Comparison of ENCODE assay signal across 22 mouse cellular contexts in genomic region chr7:120880770-120881169, GRCm38 (mm10). TPM values are rescaled to one million over a fixed set of nuclear protein-coding genes. Genes with fewer than 3 reads are reported as not detected.
A peak's percentile ranks its signal among the peaks of the same experiment; 100 is the strongest.
DNase-seq lines count a peak whose midpoint lies in the region; ATAC-seq and TF ChIP-seq lines count a peak whose summit lies in the region.
"Had no signal": no experiment of that assay in that cellular context is flagged by ENCODE, and none has a peak within 500 bp of the region (broad histone marks: within the 10 kb centered on the region; RNA-seq: fewer than 3 reads in every experiment).

No protein-coding gene starts in this region.

- no peak overlapping the region for H3ac ChIP-seq in myocyte (ENCODE audit: control insufficient read depth, insufficient read length)

- H3K79me2 ChIP-seq in MEL (ENCODE audit: control insufficient read depth, insufficient read depth, low read length, poor library complexity) (no peaks in the 10 kb centered on the region), myocyte (ENCODE audit: control insufficient read depth, insufficient read depth) (no peaks in the 10 kb centered on the region)

- ATAC-seq in liver, embryonic 14.5 days (ENCODE audit: insufficient read depth) = peak; percentile 61
- ATAC-seq: activated CD4-positive, CD25-positive, alpha-beta regulatory T cell, adult 4 months; forebrain, embryonic 15.5 days; hindbrain, postnatal 0 days; Patski had no signal

- no peaks in the 10 kb centered on the region for H3K9me3 ChIP-seq in MEL (replicated peaks; ENCODE audit: insufficient read depth, low read length)
- no peaks in the 10 kb centered on the region; the same call in 1 of the 2 replicates for H3K9me3 ChIP-seq in erythroblast, embryonic 14.5 days (ENCODE audit: control insufficient read depth, low read length)
- no peaks in the 10 kb centered on the region for H3K9me3 ChIP-seq in liver, embryonic 14.5 days (ENCODE audit: control insufficient read depth, low read length)
- H3K9me3 ChIP-seq: embryonic facial prominence, embryonic 13.5 days; forebrain, embryonic 15.5 days; heart, embryonic 15.5 days; hindbrain, embryonic 13.5 days had no signal

- H3K27me3 ChIP-seq in MEL (ENCODE audit: control insufficient read depth in 1 of 2, insufficient read depth in 2 of 2, low read length in 2 of 2) = no peaks in the 10 kb centered on the region
- no peaks in the 10 kb centered on the region for H3K27me3 ChIP-seq in erythroblast, embryonic 14.5 days (ENCODE audit: control insufficient read depth)
- no peaks in the 10 kb centered on the region for H3K27me3 ChIP-seq in liver, embryonic 14.5 days (ENCODE audit: control insufficient read depth, insufficient read depth, low read length)
- H3K27me3 ChIP-seq in myocyte (ENCODE audit: control insufficient read depth, insufficient read depth, insufficient read length) = no peaks in the 10 kb centered on the region
- H3K27me3 ChIP-seq: embryonic facial prominence, embryonic 13.5 days; forebrain, embryonic 15.5 days; heart, embryonic 15.5 days; hindbrain, embryonic 13.5 days; Patski had no signal

- WGBS in liver, embryonic 14.5 days (ENCODE audit: insufficient replicate concordance) = 90% methylated on average over 4 of the region's 4 CpGs

- TF ChIP-seq EP300 in MEL (IDR thresholded peaks at IDR 0.05; ENCODE audit: low read depth in 1 of 2, low read length in 2 of 2) = no peak
- TF ChIP-seq EP300 in liver, embryonic 14.5 days (IDR thresholded peaks at IDR 0.05; ENCODE audit: low read depth) = no peak

- no peak for TF ChIP-seq CTCF in MEL (IDR thresholded peaks at IDR 0.05 in 2 of 3, conservative IDR thresholded peaks at IDR 0.05 in 1 of 3; ENCODE audit: control insufficient read depth in 1 of 3, insufficient read depth in 1 of 3, low read depth in 2 of 3, low read length in 3 of 3, poor library complexity in 1 of 3, severe bottlenecking in 1 of 3)
- TF ChIP-seq CTCF in liver, embryonic 14.5 days (IDR thresholded peaks at IDR 0.05; ENCODE audit: low read depth) = no peak

- H3K27ac ChIP-seq in MEL (ENCODE audit: control insufficient read depth, low read depth, low read length) = peak overlapping the region; percentile 26; the same call in 1 of the 2 replicates
- H3K27ac ChIP-seq in liver, embryonic 14.5 days = peak overlapping the region; percentile 87
- H3K27ac ChIP-seq: embryonic facial prominence, embryonic 13.5 days; forebrain, embryonic 15.5 days; heart, adult 2 months; heart, embryonic 15.5 days; hindbrain, embryonic 13.5 days; hindbrain, postnatal 0 days had no signal

- TF ChIP-seq RAD21 in MEL (IDR thresholded peaks at IDR 0.05; ENCODE audit: low read depth, low read length) = no peak

- H3K4me2 ChIP-seq in liver, embryonic 14.5 days (ENCODE audit: low read depth) = peak overlapping the region; percentile 76
- H3K4me2 ChIP-seq in myocyte (ENCODE audit: low read depth) = no peak overlapping the region
- H3K4me2 ChIP-seq: embryonic facial prominence, embryonic 13.5 days; forebrain, embryonic 15.5 days; heart, embryonic 11.5 days; heart, embryonic 15.5 days; hindbrain, embryonic 13.5 days had no signal

- H3K36me3 ChIP-seq in MEL (ENCODE audit: control insufficient read depth in 1 of 2, insufficient read depth in 2 of 2, low read length in 2 of 2) = peaks cover 2 to 48% of the 10 kb centered on the region in 2 experiments
- H3K36me3 ChIP-seq in erythroblast, embryonic 14.5 days (ENCODE audit: control insufficient read depth) = peaks cover 99% of the 10 kb centered on the region
- peaks cover 71% of the 10 kb centered on the region for H3K36me3 ChIP-seq in liver, embryonic 14.5 days (replicated peaks; ENCODE audit: control insufficient read depth, insufficient read depth, low read depth)
- H3K36me3 ChIP-seq in myocyte (ENCODE audit: control insufficient read depth, insufficient read depth) = peaks cover 5% of the 10 kb centered on the region

- TF ChIP-seq POLR2A in MEL (IDR thresholded peaks at IDR 0.05; ENCODE audit: control insufficient read depth in 1 of 2, insufficient read depth in 1 of 2, low read depth in 1 of 2, low read length in 2 of 2, poor library complexity in 1 of 2) (no peak), myocyte (IDR thresholded peaks at IDR 0.05; ENCODE audit: insufficient read length, low read depth) (peak; percentile 40)

- H3K9ac ChIP-seq in MEL (ENCODE audit: control insufficient read depth, low read depth, low read length, poor library complexity, severe bottlenecking) = no peak overlapping the region
- peak overlapping the region; percentile 73 for H3K9ac ChIP-seq in liver, embryonic 14.5 days (replicated peaks)
- H3K9ac ChIP-seq: embryonic facial prominence, embryonic 13.5 days; forebrain, embryonic 15.5 days; heart, embryonic 15.5 days; hindbrain, embryonic 13.5 days had no signal

- H3K4me3 ChIP-seq in MEL (ENCODE audit: control insufficient read depth in 1 of 2, insufficient read depth in 1 of 2, low read depth in 2 of 2, low read length in 2 of 2) (no peak overlapping the region), myocyte (no peak overlapping the region)
- peak overlapping the region; percentile 72 for H3K4me3 ChIP-seq in erythroblast, embryonic 14.5 days (replicated peaks)
- peak overlapping the region; percentile 61 to 66 for H3K4me3 ChIP-seq in liver, embryonic 14.5 days (ENCODE audit: insufficient read depth in 1 of 2, low read depth in 2 of 2, low read length in 2 of 2)
- H3K4me3 ChIP-seq: embryonic facial prominence, embryonic 13.5 days; forebrain, embryonic 15.5 days; heart, adult 2 months; heart, embryonic 15.5 days; hindbrain, embryonic 13.5 days had no signal

- DNase-seq in MEL (ENCODE audit: low read depth, low spot score) = no peak
- no peak for DNase-seq in liver, embryonic 14.5 days (ENCODE audit: low read depth in 3 of 3, low spot score in 3 of 3)
- DNase-seq in thymus, postnatal 10 days (ENCODE audit: low spot score in 2 of 2) = no peak
- DNase-seq in lung, postnatal 14 days = no peak
- no peak for DNase-seq in frontal cortex, postnatal 10 days (ENCODE audit: low spot score in 2 of 2)
- DNase-seq: adrenal gland, postnatal 10 days; cerebellum, adult 18-20 months; cerebellum, adult 9-11 months; cerebellum, postnatal 36 days; gastrocnemius, postnatal 10 days; heart, adult 2 months; heart, postnatal 14 days had no signal

- H3K4me1 ChIP-seq in MEL (ENCODE audit: control insufficient read depth in 1 of 2, insufficient read depth in 2 of 2, low read length in 2 of 2) = peaks cover 9 to 40% of the 10 kb centered on the region in 2 experiments
- H3K4me1 ChIP-seq in erythroblast, embryonic 14.5 days (ENCODE audit: control insufficient read depth) = peaks cover 93% of the 10 kb centered on the region
- H3K4me1 ChIP-seq in liver, embryonic 14.5 days (replicated peaks; ENCODE audit: control insufficient read depth in 2 of 2, insufficient read depth in 2 of 2, low read length in 1 of 2) = peaks cover 55 to 73% of the 10 kb centered on the region in 2 experiments
- H3K4me1 ChIP-seq: embryonic facial prominence, embryonic 13.5 days; forebrain, embryonic 15.5 days; heart, embryonic 15.5 days; hindbrain, embryonic 13.5 days had no signal

TF ChIP-seq in MEL, 35 proteins besides CTCF, POLR2A, EP300 and RAD21:
- no peak for TF ChIP-seq NRF1 (IDR thresholded peaks at IDR 0.05; ENCODE audit: insufficient read depth, low read depth, low read length, poor library complexity, severe bottlenecking)
- TF ChIP-seq JUND (IDR thresholded peaks at IDR 0.05; ENCODE audit: low read depth, low read length) = no peak
- no peak for TF ChIP-seq RCOR1 (IDR thresholded peaks at IDR 0.05; ENCODE audit: low read depth, low read length)

TF ChIP-seq in myocyte, 11 proteins besides CTCF, POLR2A, EP300 and RAD21:
- TF ChIP-seq E2F4 (IDR thresholded peaks at IDR 0.05; ENCODE audit: insufficient read depth) (no peak), TCF12 (IDR thresholded peaks at IDR 0.05; ENCODE audit: insufficient read depth, poor library complexity, severe bottlenecking) (no peak), MYOG (IDR thresholded peaks at IDR 0.05; ENCODE audit: control insufficient read depth in 1 of 3, insufficient read depth in 1 of 3, insufficient read length in 2 of 3, low read depth in 2 of 3) (peak in 1 of 3 experiments; percentile 29), MYOD1 (IDR thresholded peaks at IDR 0.05; ENCODE audit: control insufficient read depth in 1 of 3, insufficient read length in 2 of 3, low read depth in 2 of 3) (peak in 1 of 3 experiments; percentile 36), CEBPB (IDR thresholded peaks at IDR 0.05; ENCODE audit: insufficient read depth, poor library complexity, severe bottlenecking) (no peak), SRF (IDR thresholded peaks at IDR 0.05; ENCODE audit: control insufficient read depth, insufficient read length, low read depth) (no peak), USF1 (IDR thresholded peaks at IDR 0.05; ENCODE audit: low read depth) (no peak), MAX (IDR thresholded peaks at IDR 0.05; ENCODE audit: low read depth) (no peak), POLR2AphosphoS2 (IDR thresholded peaks at IDR 0.05; ENCODE audit: insufficient read length, low read depth) (no peak), TCF3 (IDR thresholded peaks at IDR 0.05; ENCODE audit: insufficient read length, low read depth) (no peak), REST (IDR thresholded peaks at IDR 0.05; ENCODE audit: insufficient read depth, insufficient read length) (no peak)

RNA-seq across cellular contexts. Expression of gene Polr3e, which starts 36.8 kb away (rescaled TPM):
- total RNA-seq in MEL (2012; rRNA removed) = 39.1 and 39.4 TPM in 2 replicates
- polyA plus RNA-seq in MEL (2012; ENCODE audit: insufficient read depth in 1 of 2, insufficient read length in 2 of 2, low read depth in 1 of 2, low replicate concordance in 2 of 2, missing spikeins in 1 of 2) (10 to 100 TPM in 1 of 2 experiments, not detected in 1; 50.1 TPM), myocyte (2012; fragmentation: generic; extraction: Trizol) (12.0 TPM)
- polyA plus RNA-seq in erythroblast, embryonic 14.5 days (2012) = 0.34 and 0.48 TPM in 2 replicates
- polyA plus RNA-seq in liver, embryonic 14.5 days (2012; rRNA removed) = 5.8 and 9.2 TPM in 2 replicates
- polyA plus RNA-seq in liver, embryonic 14.5 days (2014; fragmentation: Nextera tagmentation; extraction: Ambion mirVana) = 6.6 and 7.1 TPM in 2 replicates

RNA-seq across cellular contexts. Expression of gene Eef2k, which starts 38.1 kb away (rescaled TPM):
- total RNA-seq in MEL (2012; rRNA removed) = 56.1 and 69.2 TPM in 2 replicates
- polyA plus RNA-seq in MEL (2012; ENCODE audit: insufficient read depth in 1 of 2, insufficient read length in 2 of 2, low read depth in 1 of 2, low replicate concordance in 2 of 2, missing spikeins in 1 of 2) (10 to 100 TPM in 1 of 2 experiments, not detected in 1; 56.2 TPM), myocyte (2012; fragmentation: generic; extraction: Trizol) (32.3 TPM)
- 24.6 and 28.0 TPM in 2 replicates for polyA plus RNA-seq in erythroblast, embryonic 14.5 days (2012)
- 21.5 and 30.2 TPM in 2 replicates for polyA plus RNA-seq in liver, embryonic 14.5 days (2012; rRNA removed)
- polyA plus RNA-seq in liver, embryonic 14.5 days (2014; fragmentation: Nextera tagmentation; extraction: Ambion mirVana) = 13.4 and 14.5 TPM in 2 replicates

Comparison
In these comparisons a context has a peak if more than half of its experiments do, and no peak if none do; other contexts are left out.
1. H3K4me3 ChIP-seq: peak in erythroblast, embryonic 14.5 days (single experiment) and liver, embryonic 14.5 days (2 of 2); none in MEL (0 of 2) and myocyte (single experiment).